Mouse (Mus musculus): ENCODE measurements around the gene Rhox8.
"Not testable (repeated sequence)": the region's sequence is repeated elsewhere in the genome, so short reads cannot be mapped to it uniquely, and the experiment has no call there.

The Rhox8 gene

GRCm38 (mm10) chrX:37878844-37879243 lies at the start of gene Rhox8:
Gene Rhox8, minus strand, starts transcription at chrX:37878944.
- no peak for DNase-seq

- DNase-seq = no peak
Measured at GRCm38 (mm10) chrX:37916311-37916710, 37.6 kb upstream of the Rhox8 start.

- peak; percentile 11 for DNase-seq
Measured at GRCm38 (mm10) chrX:37908581-37908980, 29.8 kb upstream of the Rhox8 start.

GRCm38 (mm10) chrX:37903727-37904126 lies 25.0 kb upstream of the Rhox8 start:
- peak; percentile 19 for DNase-seq

- not testable (repeated sequence) for DNase-seq
Measured at GRCm38 (mm10) chrX:37901670-37902069, 22.9 kb upstream of the Rhox8 start, which contains the start of gene Rhox9. Gene Rhox9, minus strand, starts transcription at chrX:37901770.

GRCm38 (mm10) chrX:37897132-37897531 lies 18.4 kb upstream of the Rhox8 start, which contains the start of gene Rhox7b:
Gene Rhox7b, minus strand, starts transcription at chrX:37897232.
- not testable (repeated sequence) for DNase-seq

- DNase-seq = no peak
Measured at GRCm38 (mm10) chrX:37871641-37872040, 7.1 kb downstream of the Rhox8 start.

GRCm38 (mm10) chrX:37831386-37831785 lies 47.4 kb downstream of the Rhox8 start, which contains the start of gene Rhox7a:
Gene Rhox7a, plus strand, starts transcription at chrX:37831686.
- not testable (repeated sequence) for DNase-seq

GRCm38 (mm10) chrX:37826610-37827009 lies 52.1 kb downstream of the Rhox8 start, which contains the start of gene Rhox6:
Gene Rhox6, plus strand, starts transcription at chrX:37826910.
- DNase-seq = not testable (repeated sequence)

All from embryo, embryonic 11 days (tissue).